Mouse (Mus musculus): ENCODE data around the gene Cdh23. TPM values are rescaled to one million over a fixed set of nuclear protein-coding genes. Genes with fewer than 3 reads are reported as not detected.
A peak's percentile ranks its signal among the peaks of the same experiment; 100 is the strongest.

Cdh23 gene
- polyA plus RNA-seq, 1 experiment from 2014 or later: 0.57 TPM

DNA sequence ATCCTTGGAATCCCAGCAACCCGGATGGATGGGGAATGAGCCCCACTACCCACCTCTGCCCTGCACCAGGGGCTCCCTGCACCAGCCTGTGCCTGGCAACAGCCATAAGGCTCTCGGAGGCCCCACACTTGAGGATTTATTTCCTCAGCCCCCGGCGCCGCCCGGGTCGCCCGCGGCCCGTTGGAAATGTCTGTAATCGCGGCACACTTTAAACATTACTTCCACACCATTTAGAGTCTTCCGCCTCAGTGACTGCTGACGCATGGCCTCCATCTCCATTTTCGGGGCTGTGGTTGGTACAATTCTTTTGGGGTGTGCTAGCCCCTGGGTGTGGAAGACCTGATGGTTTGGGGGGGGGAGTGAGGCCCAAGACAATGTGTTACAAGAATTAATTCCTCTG is 113.3 kb downstream of the Cdh23 start:
- Histone ChIP-seq H3K4me2 (replicated peaks; ENCODE audit: low read depth, low read length) (no peak overlapping the region), H3K4me1 (ENCODE audit: control insufficient read depth, insufficient read depth, low read length) (no peaks in the 10 kb centered on the region), H3K9me3 (ENCODE audit: control insufficient read depth, low read length) (no peaks in the 10 kb centered on the region), H3K9ac (ENCODE audit: low read depth, low read length) (no peak overlapping the region), H3K27ac (ENCODE audit: low read depth, low read length) (no peak overlapping the region), H3K27me3 (ENCODE audit: control insufficient read depth, insufficient read depth, low read length) (peaks cover 3% of the 10 kb centered on the region; the same call in 1 of the 2 replicates), H3K36me3 (ENCODE audit: control insufficient read depth, insufficient read depth, low read length) (no peaks in the 10 kb centered on the region), H3K4me3 (ENCODE audit: low read length) (no peak overlapping the region)
- ATAC-seq (ENCODE audit: low FRiP score, low TSS enrichment): no peak
- WGBS: 45% methylated on average over 15 of the region's 15 CpGs

DNA sequence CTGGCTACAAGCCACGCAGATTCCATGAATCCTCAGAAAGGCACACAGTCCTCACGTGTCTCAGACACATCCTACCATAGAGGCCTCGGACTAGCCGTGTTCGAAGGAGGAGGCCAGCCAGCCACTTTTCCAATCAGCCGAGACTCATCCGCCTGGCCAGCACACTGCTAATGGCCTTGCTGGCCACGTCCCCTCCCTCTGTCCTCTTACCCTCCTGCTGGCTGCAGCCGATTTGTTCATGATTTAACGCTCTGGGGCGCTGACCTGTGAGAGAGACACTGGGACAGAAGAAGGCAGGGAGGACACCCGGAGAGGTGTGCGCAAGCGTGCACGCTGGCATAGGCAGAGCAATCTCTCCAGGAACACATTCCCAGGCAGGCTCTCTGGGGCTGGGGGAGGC is 115.6 kb downstream of the Cdh23 start:
- Histone ChIP-seq H3K9ac (ENCODE audit: low read depth, low read length) (no peak overlapping the region), H3K27me3 (ENCODE audit: control insufficient read depth, insufficient read depth, low read length) (peaks cover 3% of the 10 kb centered on the region; the same call in 1 of the 2 replicates), H3K36me3 (ENCODE audit: control insufficient read depth, insufficient read depth, low read length) (no peaks in the 10 kb centered on the region), H3K4me3 (ENCODE audit: low read length) (no peak overlapping the region), H3K4me2 (replicated peaks; ENCODE audit: low read depth, low read length) (no peak overlapping the region), H3K9me3 (ENCODE audit: control insufficient read depth, low read length) (no peaks in the 10 kb centered on the region), H3K4me1 (ENCODE audit: control insufficient read depth, insufficient read depth, low read length) (no peaks in the 10 kb centered on the region), H3K27ac (ENCODE audit: low read depth, low read length) (no peak overlapping the region)
- no peak for ATAC-seq (ENCODE audit: low FRiP score, low TSS enrichment)
- WGBS: 44% methylated on average over 15 of the region's 15 CpGs

DNA sequence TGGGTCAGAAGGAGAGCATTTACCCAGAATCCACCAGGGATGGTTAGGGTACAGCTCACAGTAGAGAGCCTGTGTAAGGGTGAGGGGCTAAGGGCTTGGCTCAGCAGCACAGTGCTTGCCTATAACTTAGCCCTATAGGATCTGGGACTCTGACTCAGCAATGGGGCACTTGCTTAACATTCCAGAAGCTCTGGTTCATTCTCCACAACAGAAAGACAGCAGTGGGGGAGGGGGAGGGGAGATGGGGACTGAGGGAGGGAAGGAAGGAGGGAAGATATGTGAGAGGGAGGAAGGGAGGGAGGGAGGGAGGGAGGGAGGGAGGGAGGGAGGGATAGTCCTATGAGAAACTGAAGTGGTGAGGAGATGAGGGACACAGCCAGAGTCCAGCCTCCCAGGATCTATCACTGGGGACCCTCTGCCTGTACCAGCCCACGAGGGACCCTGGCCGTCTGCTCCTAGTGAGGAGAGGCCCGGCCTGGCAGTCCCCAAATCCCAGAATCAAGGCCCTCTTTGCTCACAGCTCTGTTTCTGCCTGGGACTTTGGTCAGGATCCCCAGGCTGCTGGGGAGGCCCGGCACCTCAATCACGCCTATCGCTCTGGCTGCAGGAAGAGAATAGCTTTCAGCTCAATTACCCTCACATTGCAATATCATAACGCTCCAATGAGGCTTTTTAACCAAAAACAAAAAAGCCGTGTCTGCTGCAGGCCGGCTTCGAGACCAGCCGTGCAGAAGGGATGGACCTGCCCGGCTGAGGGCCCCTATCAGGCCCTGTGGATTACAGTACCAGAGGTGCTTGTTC is 117.4 kb downstream of the Cdh23 start:
- Histone ChIP-seq H3K4me3 (ENCODE audit: low read length) (no peak overlapping the region), H3K27me3 (ENCODE audit: control insufficient read depth, insufficient read depth, low read length) (peaks cover 4% of the 10 kb centered on the region; the same call in 1 of the 2 replicates), H3K36me3 (ENCODE audit: control insufficient read depth, insufficient read depth, low read length) (no peaks in the 10 kb centered on the region), H3K4me2 (replicated peaks; ENCODE audit: low read depth, low read length) (no peak overlapping the region), H3K4me1 (ENCODE audit: control insufficient read depth, insufficient read depth, low read length) (no peaks in the 10 kb centered on the region), H3K9me3 (ENCODE audit: control insufficient read depth, low read length) (no peaks in the 10 kb centered on the region), H3K9ac (ENCODE audit: low read depth, low read length) (no peak overlapping the region), H3K27ac (ENCODE audit: low read depth, low read length) (no peak overlapping the region)
- no peak for ATAC-seq (ENCODE audit: low FRiP score, low TSS enrichment)
- 87% methylated on average over 12 of the region's 12 CpGs for WGBS

DNA sequence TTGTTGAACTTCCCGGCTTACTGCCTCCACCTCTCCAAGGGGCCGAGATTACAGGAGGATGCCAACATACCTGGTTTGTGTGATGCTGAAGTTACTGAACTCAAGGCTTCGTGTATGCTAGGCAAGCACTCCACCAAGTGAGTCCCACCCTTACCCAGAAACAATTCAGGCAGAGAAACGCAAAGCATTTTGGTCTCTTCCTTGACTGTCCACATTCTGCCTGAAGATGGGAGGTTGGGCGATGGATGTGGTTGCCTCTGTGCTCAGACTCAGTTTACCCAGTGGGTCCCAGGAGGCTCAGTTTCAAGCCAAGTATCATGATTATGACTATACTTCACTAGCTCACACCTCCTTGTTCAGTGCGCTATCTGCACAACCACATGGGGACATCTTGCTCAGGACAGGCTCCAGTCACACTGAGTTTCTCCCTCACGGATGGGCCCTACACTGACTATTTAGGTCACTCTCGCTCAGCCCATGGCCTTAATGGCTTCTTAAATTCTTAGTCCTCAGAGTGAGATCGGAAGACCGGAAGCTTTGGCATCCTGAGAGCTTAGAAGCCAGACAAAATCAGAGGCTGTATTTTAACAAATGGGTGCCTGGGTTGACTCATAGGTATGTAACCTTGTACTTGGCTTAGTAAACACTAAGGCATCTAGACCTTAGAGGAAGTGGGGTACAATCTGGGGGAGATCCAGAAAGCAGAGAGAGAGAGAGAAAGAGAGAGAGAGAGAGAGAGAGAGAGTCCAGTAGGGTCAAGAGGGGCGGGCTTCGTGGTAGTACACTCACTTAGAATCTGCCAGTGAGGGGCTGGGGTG is 118.2 kb downstream of the Cdh23 start:
- WGBS: 93% methylated on average over 12 of the region's 12 CpGs
- H3K9ac ChIP-seq (ENCODE audit: low read depth, low read length): no peak overlapping the region
- H3K27ac ChIP-seq (ENCODE audit: low read depth, low read length): no peak overlapping the region
- H3K4me1 ChIP-seq (ENCODE audit: control insufficient read depth, insufficient read depth, low read length): no peaks in the 10 kb centered on the region
- no peak overlapping the region for H3K4me3 ChIP-seq (ENCODE audit: low read length)
- no peak overlapping the region for H3K4me2 ChIP-seq (replicated peaks; ENCODE audit: low read depth, low read length)
- ATAC-seq (ENCODE audit: low FRiP score, low TSS enrichment): no peak
- peaks cover 4% of the 10 kb centered on the region; the same call in 1 of the 2 replicates for H3K27me3 ChIP-seq (ENCODE audit: control insufficient read depth, insufficient read depth, low read length)
- H3K9me3 ChIP-seq (ENCODE audit: control insufficient read depth, low read length): no peaks in the 10 kb centered on the region
- no peaks in the 10 kb centered on the region for H3K36me3 ChIP-seq (ENCODE audit: control insufficient read depth, insufficient read depth, low read length)

DNA sequence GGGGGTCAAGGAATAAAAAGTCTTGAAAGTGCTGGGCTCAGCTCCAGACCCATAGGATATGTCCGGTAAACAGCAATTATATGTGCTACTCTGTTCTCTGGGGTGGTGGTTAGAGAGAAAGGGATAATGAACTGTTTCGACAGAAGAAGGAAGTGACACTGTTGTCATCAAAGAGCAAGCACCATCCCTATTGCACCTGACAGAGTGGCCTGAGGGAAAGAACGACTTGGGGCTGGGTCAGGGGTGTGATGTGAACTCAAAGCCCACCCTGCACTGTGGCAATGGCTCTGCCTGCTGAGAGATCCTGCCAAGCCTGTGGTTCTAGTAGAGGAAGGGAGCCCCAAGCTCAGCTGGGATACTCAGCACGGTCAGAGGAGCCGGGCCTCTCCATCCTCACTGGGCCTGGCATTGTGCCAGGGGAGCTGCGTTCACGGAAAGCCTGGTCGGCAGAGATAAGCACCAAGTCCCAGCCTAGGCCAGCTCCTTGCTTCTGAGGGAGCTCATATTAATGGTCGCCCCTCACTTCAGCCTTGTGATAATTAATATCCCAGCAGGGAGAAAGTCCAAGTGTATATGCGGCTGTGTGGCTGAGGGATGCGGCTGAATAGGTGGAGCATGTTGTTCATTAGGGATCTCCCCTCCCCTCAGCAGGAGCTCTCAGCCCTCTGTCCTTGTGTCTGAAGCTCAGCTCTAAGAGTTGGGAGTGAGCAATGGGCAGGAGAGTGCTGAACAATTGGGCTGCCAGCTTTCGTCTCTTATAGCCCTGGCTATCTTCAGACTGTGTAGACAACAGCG is 119.0 kb downstream of the Cdh23 start:
- peak; percentile 26; the same call in 1 of the 2 replicates for ATAC-seq (ENCODE audit: low FRiP score, low TSS enrichment)
- H3K27me3 ChIP-seq (ENCODE audit: control insufficient read depth, insufficient read depth, low read length): peaks cover 4% of the 10 kb centered on the region; the same call in 1 of the 2 replicates
- H3K9me3 ChIP-seq (ENCODE audit: control insufficient read depth, low read length): no peaks in the 10 kb centered on the region
- H3K4me1 ChIP-seq (ENCODE audit: control insufficient read depth, insufficient read depth, low read length): no peaks in the 10 kb centered on the region
- 42% methylated on average over 13 of the region's 13 CpGs for WGBS
- H3K4me2 ChIP-seq (replicated peaks; ENCODE audit: low read depth, low read length): no peak overlapping the region
- H3K9ac ChIP-seq (ENCODE audit: low read depth, low read length): no peak overlapping the region
- H3K4me3 ChIP-seq (ENCODE audit: low read length): no peak overlapping the region
- no peaks in the 10 kb centered on the region for H3K36me3 ChIP-seq (ENCODE audit: control insufficient read depth, insufficient read depth, low read length)
- no peak overlapping the region for H3K27ac ChIP-seq (ENCODE audit: low read depth, low read length)

DNA sequence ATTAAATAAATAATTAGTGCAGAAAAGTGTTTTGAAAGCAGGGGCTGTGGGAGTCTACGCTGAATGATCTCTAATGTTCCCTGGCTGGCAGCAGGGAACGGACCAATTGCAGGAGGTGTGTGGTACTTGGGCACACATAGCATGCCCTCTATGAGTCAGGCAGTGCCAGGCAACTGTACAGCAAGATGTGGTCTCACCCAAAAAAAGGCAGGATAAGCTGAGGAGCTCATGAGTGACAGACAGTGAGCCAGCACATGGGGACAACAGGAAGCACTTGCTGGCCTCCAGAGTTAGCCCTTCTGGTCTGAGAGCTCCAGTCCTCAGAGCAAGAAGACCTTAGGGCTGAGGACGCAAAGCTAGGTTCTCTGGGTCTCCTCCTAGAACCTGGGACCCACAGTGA is 121.4 kb downstream of the Cdh23 start:
- WGBS: 81% methylated on average over 3 of the region's 3 CpGs

DNA sequence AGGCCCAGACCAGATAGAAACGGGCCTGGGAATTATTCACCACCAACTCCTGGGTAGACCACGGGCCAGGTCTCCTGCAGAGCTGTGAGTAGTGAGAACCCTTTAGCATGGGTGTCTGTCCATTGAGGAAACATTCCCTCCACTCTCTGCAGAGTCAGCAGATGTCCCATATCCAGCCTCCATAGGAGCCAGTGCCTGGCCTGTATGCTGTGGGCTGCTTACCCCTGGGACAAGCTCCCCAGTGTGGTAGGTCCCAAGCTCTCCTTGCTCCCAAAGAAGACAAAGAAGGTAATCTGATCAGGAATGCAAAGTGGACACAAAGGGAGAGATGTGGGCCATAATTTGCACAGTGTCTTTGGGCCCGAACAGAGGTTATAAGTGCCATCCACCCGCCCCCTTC is 124.8 kb downstream of the Cdh23 start:
- no peak overlapping the region for H3K4me2 ChIP-seq (replicated peaks; ENCODE audit: low read depth, low read length)
- no peak overlapping the region for H3K9ac ChIP-seq (ENCODE audit: low read depth, low read length)
- no peaks in the 10 kb centered on the region for H3K36me3 ChIP-seq (ENCODE audit: control insufficient read depth, insufficient read depth, low read length)
- peaks cover 4% of the 10 kb centered on the region; the same call in 1 of the 2 replicates for H3K4me1 ChIP-seq (ENCODE audit: control insufficient read depth, insufficient read depth, low read length)
- no peaks in the 10 kb centered on the region for H3K9me3 ChIP-seq (ENCODE audit: control insufficient read depth, low read length)
- peak; percentile 59 for ATAC-seq (ENCODE audit: low FRiP score, low TSS enrichment)
- 48% methylated on average over 4 of the region's 4 CpGs for WGBS
- H3K27ac ChIP-seq (ENCODE audit: low read depth, low read length): no peak overlapping the region
- H3K27me3 ChIP-seq (ENCODE audit: control insufficient read depth, insufficient read depth, low read length): peaks cover 7% of the 10 kb centered on the region; the same call in 1 of the 2 replicates
- no peak overlapping the region for H3K4me3 ChIP-seq (ENCODE audit: low read length)

More for the DNA sequence above, 121.4 kb downstream of the Cdh23 start:
- no peak overlapping the region for H3K4me2 ChIP-seq (replicated peaks; ENCODE audit: low read depth, low read length)
- no peak overlapping the region for H3K4me3 ChIP-seq (ENCODE audit: low read length)
- no peaks in the 10 kb centered on the region for H3K9me3 ChIP-seq (ENCODE audit: control insufficient read depth, low read length)
- H3K36me3 ChIP-seq (ENCODE audit: control insufficient read depth, insufficient read depth, low read length): no peaks in the 10 kb centered on the region
- H3K9ac ChIP-seq (ENCODE audit: low read depth, low read length): no peak overlapping the region
- H3K27ac ChIP-seq (ENCODE audit: low read depth, low read length): no peak overlapping the region
- peaks cover 7% of the 10 kb centered on the region; the same call in 1 of the 2 replicates for H3K27me3 ChIP-seq (ENCODE audit: control insufficient read depth, insufficient read depth, low read length)
- no peak for ATAC-seq (ENCODE audit: low FRiP score, low TSS enrichment)
- H3K4me1 ChIP-seq (ENCODE audit: control insufficient read depth, insufficient read depth, low read length): peaks cover 4% of the 10 kb centered on the region; the same call in 1 of the 2 replicates

DNA sequence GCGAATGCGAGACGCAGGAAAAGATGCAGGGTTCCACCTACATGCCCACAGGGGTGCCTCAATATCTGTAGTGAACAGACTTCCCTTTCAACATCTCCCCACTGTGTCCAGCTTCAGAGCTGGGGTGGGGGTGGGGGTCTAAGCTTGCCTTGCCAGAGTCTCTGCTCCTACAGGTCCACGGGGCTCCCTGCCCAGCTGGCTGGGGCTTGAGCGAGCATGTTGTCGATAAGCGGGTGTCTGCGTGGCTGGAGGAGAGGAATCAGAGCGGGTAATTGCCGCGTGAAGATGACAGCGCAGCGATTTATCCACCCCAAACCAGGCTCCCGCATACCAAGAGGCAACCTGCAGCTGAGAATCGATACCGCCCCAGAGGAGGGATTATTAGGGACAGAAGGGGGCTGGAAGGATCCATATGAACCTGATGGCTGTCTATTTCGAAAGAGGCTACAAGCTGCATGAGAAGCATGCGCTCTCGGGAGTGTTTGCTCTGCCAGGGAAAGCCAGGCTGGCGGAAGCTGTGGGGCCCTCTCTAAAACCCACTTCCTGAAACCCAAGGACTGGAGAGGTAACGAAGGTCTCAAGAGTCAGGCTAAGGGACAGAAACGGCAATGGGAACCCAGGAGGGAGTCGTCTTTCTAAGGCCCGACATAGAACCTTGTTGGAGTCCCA is 129.8 kb downstream of the Cdh23 start:
- peaks cover 6% of the 10 kb centered on the region for H3K4me1 ChIP-seq (ENCODE audit: control insufficient read depth, insufficient read depth, low read length)
- no peak for ATAC-seq (ENCODE audit: low FRiP score, low TSS enrichment)
- H3K27me3 ChIP-seq (ENCODE audit: control insufficient read depth, insufficient read depth, low read length): 0 out of 2 replicates have a peak, but pooled peaks cover 3% of the 10 kb centered on the region
- no peak overlapping the region for H3K4me3 ChIP-seq (ENCODE audit: low read length)
- no peaks in the 10 kb centered on the region for H3K9me3 ChIP-seq (ENCODE audit: control insufficient read depth, low read length)
- H3K9ac ChIP-seq (ENCODE audit: low read depth, low read length): no peak overlapping the region
- no peak overlapping the region for H3K27ac ChIP-seq (ENCODE audit: low read depth, low read length)
- WGBS: 49% methylated on average over 24 of the region's 24 CpGs
- H3K4me2 ChIP-seq (replicated peaks; ENCODE audit: low read depth, low read length): 0 out of 2 replicates have a peak overlapping the region, but pooled peaks have one; percentile 5
- no peaks in the 10 kb centered on the region for H3K36me3 ChIP-seq (ENCODE audit: control insufficient read depth, insufficient read depth, low read length)
